8 mouse cellular contexts compared by ENCODE assay signal in genomic region chr2:28547237-28548172, GRCm38 (mm10). TPM values are rescaled to one million over a fixed set of nuclear protein-coding genes. Genes with fewer than 3 reads are reported as not detected.
DNase-seq lines count a peak whose midpoint lies in the region; ATAC-seq and TF ChIP-seq lines count a peak whose summit lies in the region.

No protein-coding gene starts in this region.

- H3K4me3 ChIP-seq in G1E (ENCODE audit: low read depth, low read length) = no peak overlapping the region
- no peak overlapping the region for H3K4me3 ChIP-seq in forebrain, embryonic 13.5 days

- WGBS in forebrain, embryonic 13.5 days = 53% methylated on average over 11 of the region's 11 CpGs

- no peak for ATAC-seq in G1E (ENCODE audit: extremely low read depth, insufficient number of reproducible peaks, low FRiP score, poor library complexity, severe bottlenecking)
- ATAC-seq in forebrain, embryonic 13.5 days = peak; percentile 62; the same call in 1 of the 2 replicates
- peak; percentile 93 for ATAC-seq in megakaryocyte, adult 5-6 weeks (ENCODE audit: poor library complexity, severe bottlenecking)

- H3K4me2 ChIP-seq in forebrain, embryonic 13.5 days = no peak overlapping the region

- H3K27me3 ChIP-seq in G1E (ENCODE audit: insufficient read depth, low read length) = peaks cover 77% of the 10 kb centered on the region
- H3K27me3 ChIP-seq in forebrain, embryonic 13.5 days = no peaks in the 10 kb centered on the region

- H3K9ac ChIP-seq in forebrain, embryonic 13.5 days = no peak overlapping the region

- H3K4me1 ChIP-seq in G1E (ENCODE audit: insufficient read depth, low read depth, low read length) = 0 out of 2 replicates have a peak, but pooled peaks cover 2% of the 10 kb centered on the region
- peaks cover 10% of the 10 kb centered on the region for H3K4me1 ChIP-seq in forebrain, embryonic 13.5 days

- H3K36me3 ChIP-seq in G1E (replicated peaks) = no peaks in the 10 kb centered on the region
- H3K36me3 ChIP-seq in forebrain, embryonic 13.5 days (ENCODE audit: poor library complexity, severe bottlenecking) = peaks cover 99% of the 10 kb centered on the region

- H3K9me3 ChIP-seq in G1E (replicated peaks) = no peaks in the 10 kb centered on the region
- no peaks in the 10 kb centered on the region for H3K9me3 ChIP-seq in forebrain, embryonic 13.5 days (replicated peaks)

- peak overlapping the region; percentile 11; the same call in 1 of the 2 replicates for H3K27ac ChIP-seq in forebrain, embryonic 13.5 days

- peak; percentile 78 for DNase-seq in G1E (ENCODE audit: low spot score)
- peak; percentile 69 for DNase-seq in c-Kit-positive CD71-positive TER-119-negative erythroid progenitor cells, embryonic 14.5 days (ENCODE audit: low read depth)
- DNase-seq in heart, postnatal 4 days = peak; percentile 92
- peak; percentile 75 for DNase-seq in layer of hippocampus, adult 9-11 months
- peak; percentile 80 for DNase-seq in right cerebral cortex, adult 18-20 months
- DNase-seq in urinary bladder, adult 2 months (ENCODE audit: low spot score) = peak; percentile 70

- peak; percentile 93 for TF ChIP-seq CTCF in G1E (IDR thresholded peaks at IDR 0.05; ENCODE audit: low read depth, low read length)

RNA-seq across cellular contexts. Expression of gene Cel, which starts 15.7 kb away (rescaled TPM):
- total RNA-seq in G1E (2014; fragmentation: Nextera tagmentation) (not detected in 2 replicates), G1E (2017) (not detected in 2 replicates)
- not detected in 2 replicates for polyA plus RNA-seq in G1E (2012)
- polyA plus RNA-seq in forebrain, embryonic 13.5 days (2015; fragmentation: Nextera tagmentation; extraction: Ambion mirVana) = 0.14 TPM in 1 of 2 replicates, not detected in the other
- not detected for total RNA-seq in heart, postnatal 4 days (2021)
- total RNA-seq in megakaryocyte, adult 5-6 weeks (2015) = not detected in 2 replicates
- total RNA-seq in megakaryocyte, adult 5-6 weeks (2017) = not detected in 2 replicates
- 0.07 and 0.44 TPM in 2 replicates for polyA plus RNA-seq in urinary bladder, adult 2 months (2012; rRNA removed)

RNA-seq across cellular contexts. Expression of gene Ralgds, which starts 34.6 kb away (rescaled TPM):
- total RNA-seq in G1E (2014; fragmentation: Nextera tagmentation) = not detected in 2 replicates
- total RNA-seq in G1E (2017) = 0.49 and 0.52 TPM in 2 replicates
- polyA plus RNA-seq in G1E (2012) = 0.02 TPM in 1 of 2 replicates, not detected in the other
- polyA plus RNA-seq in forebrain, embryonic 13.5 days (2015; fragmentation: Nextera tagmentation; extraction: Ambion mirVana) = 50.9 and 53.6 TPM in 2 replicates
- total RNA-seq in heart, postnatal 4 days (2021) = 10 to 100 TPM; 23.9 to 26.0 TPM
- total RNA-seq in megakaryocyte, adult 5-6 weeks (2015) = 1.4 and 2.3 TPM in 2 replicates
- 1.8 and 2.1 TPM in 2 replicates for total RNA-seq in megakaryocyte, adult 5-6 weeks (2017)
- 50.7 and 65.6 TPM in 2 replicates for polyA plus RNA-seq in urinary bladder, adult 2 months (2012; rRNA removed)

RNA-seq across cellular contexts. Expression of gene Gtf3c5, which starts 36.0 kb away (rescaled TPM):
- total RNA-seq in G1E (2014; fragmentation: Nextera tagmentation) (60.2 and 60.9 TPM in 2 replicates), G1E (2017) (16.6 and 19.0 TPM in 2 replicates)
- 19.6 and 26.0 TPM in 2 replicates for polyA plus RNA-seq in G1E (2012)
- 40.7 and 48.2 TPM in 2 replicates for polyA plus RNA-seq in forebrain, embryonic 13.5 days (2015; fragmentation: Nextera tagmentation; extraction: Ambion mirVana)
- total RNA-seq in heart, postnatal 4 days (2021) = 10 to 100 TPM; 17.8 to 18.3 TPM
- total RNA-seq in megakaryocyte, adult 5-6 weeks (2015) = 12.2 and 15.2 TPM in 2 replicates
- total RNA-seq in megakaryocyte, adult 5-6 weeks (2017) = 10.3 and 13.7 TPM in 2 replicates
- polyA plus RNA-seq in urinary bladder, adult 2 months (2012; rRNA removed) = 21.3 and 21.7 TPM in 2 replicates

RNA-seq across cellular contexts. Expression of gene Gm10134, which starts 41.6 kb away (rescaled TPM):
- total RNA-seq in G1E (2014; fragmentation: Nextera tagmentation) (not detected in 2 replicates), G1E (2017) (not detected in 2 replicates)
- not detected in 2 replicates for polyA plus RNA-seq in G1E (2012)
- 0.53 and 0.76 TPM in 2 replicates for polyA plus RNA-seq in forebrain, embryonic 13.5 days (2015; fragmentation: Nextera tagmentation; extraction: Ambion mirVana)
- 1 to 10 TPM in 1 of 2 experiments, not detected in 1; 1.2 TPM for total RNA-seq in heart, postnatal 4 days (2021)
- not detected in 2 replicates for total RNA-seq in megakaryocyte, adult 5-6 weeks (2015)
- total RNA-seq in megakaryocyte, adult 5-6 weeks (2017) = not detected in 2 replicates
- 0.55 and 1.6 TPM in 2 replicates for polyA plus RNA-seq in urinary bladder, adult 2 months (2012; rRNA removed)

RNA-seq across cellular contexts. Expression of gene Gbgt1, which starts 50.8 kb away (rescaled TPM):
- total RNA-seq in G1E (2014; fragmentation: Nextera tagmentation) = not detected in 2 replicates
- total RNA-seq in G1E (2017) = not detected in 2 replicates
- polyA plus RNA-seq in G1E (2012) = not detected in 2 replicates
- polyA plus RNA-seq in forebrain, embryonic 13.5 days (2015; fragmentation: Nextera tagmentation; extraction: Ambion mirVana) = 0.43 TPM in 1 of 2 replicates, not detected in the other
- 1 to 10 TPM in 1 of 2 experiments, under 1 TPM in 1; 0.83 to 1.8 TPM for total RNA-seq in heart, postnatal 4 days (2021)
- not detected in 2 replicates for total RNA-seq in megakaryocyte, adult 5-6 weeks (2015)
- 0.48 TPM in 1 of 2 replicates, not detected in the other for total RNA-seq in megakaryocyte, adult 5-6 weeks (2017)
- 3.2 and 4.0 TPM in 2 replicates for polyA plus RNA-seq in urinary bladder, adult 2 months (2012; rRNA removed)

Comparison
In these comparisons a context has a peak if more than half of its experiments do, and no peak if none do; other contexts are left out.
1. RNA of gene Ralgds, which starts 34.6 kb away (total RNA-seq): 23.9 to 26.0 TPM in heart, postnatal 4 days; 1.4 to 2.3 TPM in megakaryocyte, adult 5-6 weeks and 0.49 to 0.52 TPM in G1E; every median in the first group is over 4 times any median in the second.
2. Peak in every context shown above with its lines, with median percentiles within 50 percentile points of each other: DNase-seq.